Mouse (Mus musculus): ENCODE data around the gene Gm5788. TPM values are rescaled to one million over a fixed set of nuclear protein-coding genes. Genes with fewer than 3 reads are reported as not detected.
A peak's percentile ranks its signal among the peaks of the same experiment; 100 is the strongest.
"Not testable (repeated sequence)": the region's sequence is repeated elsewhere in the genome, so short reads cannot be mapped to it uniquely, and the experiment has no call there.

Gm5788 gene
- not detected in 2 replicates for polyA plus RNA-seq (2014; fragmentation: Nextera tagmentation; extraction: Ambion mirVana)

GRCm38 (mm10) chr12:87494421-87494820 lies at the start of gene Gm5788:
TSS of gene Gm5788 (plus strand) at chr12:87494721.
- WGBS = 88% methylated on average over 3 of the region's 3 CpGs
- ATAC-seq (ENCODE audit: low FRiP score) = not testable (repeated sequence)

DNA sequence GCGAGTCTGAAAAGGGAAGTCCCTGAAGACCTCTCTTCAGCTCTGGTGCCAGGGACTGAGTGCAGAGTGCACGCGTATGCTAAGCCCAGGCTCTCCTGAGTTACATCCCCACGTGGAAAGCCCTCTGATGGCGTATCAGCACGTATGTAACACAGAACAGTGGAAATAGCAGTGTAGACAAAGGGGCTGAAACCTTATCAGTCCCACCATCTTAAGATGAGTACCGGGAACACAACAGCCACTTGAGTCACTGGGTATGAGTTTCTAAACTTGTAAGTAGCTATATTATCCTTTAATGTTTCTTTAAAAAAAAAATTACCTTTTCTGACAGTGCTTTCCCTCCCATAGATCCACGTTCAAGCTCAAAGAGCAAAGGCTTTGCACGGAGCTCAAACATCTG lies 45.1 kb upstream of the Gm5788 start:
- Histone ChIP-seq H3K4me1 (replicated peaks; ENCODE audit: control insufficient read depth, insufficient read depth, low read length) (peaks cover 6% of the 10 kb centered on the region), H3K9me3 (ENCODE audit: control insufficient read depth, low read length) (no peaks in the 10 kb centered on the region), H3K4me2 (replicated peaks) (no peak overlapping the region), H3K9ac (no peak overlapping the region), H3K4me3 (replicated peaks; ENCODE audit: low read length) (no peak overlapping the region), H3K27ac (no peak overlapping the region), H3K27me3 (ENCODE audit: control insufficient read depth, insufficient read depth, low read length) (no peaks in the 10 kb centered on the region), H3K36me3 (replicated peaks; ENCODE audit: control insufficient read depth, insufficient read depth) (peaks cover 81% of the 10 kb centered on the region)
- 93% methylated on average over 9 of the region's 9 CpGs for WGBS
- ATAC-seq (ENCODE audit: low FRiP score) (no peak), DNase-seq (ENCODE audit: low spot score) (no peak)

More at GRCm38 (mm10) chr12:87494421-87494820, at the start of gene Gm5788:
- H3K27ac ChIP-seq; H3K36me3 ChIP-seq (replicated peaks; ENCODE audit: control insufficient read depth, insufficient read depth); H3K4me3 ChIP-seq (replicated peaks; ENCODE audit: low read length); DNase-seq (ENCODE audit: low spot score); H3K4me1 ChIP-seq (replicated peaks; ENCODE audit: control insufficient read depth, insufficient read depth, low read length); H3K27me3 ChIP-seq (ENCODE audit: control insufficient read depth, insufficient read depth, low read length); H3K4me2 ChIP-seq (replicated peaks); H3K9ac ChIP-seq; H3K9me3 ChIP-seq (ENCODE audit: control insufficient read depth, low read length): not testable (repeated sequence)

GRCm38 (mm10) chr12:87464678-87465297 lies 29.7 kb upstream of the Gm5788 start:
- peaks cover 72% of the 10 kb centered on the region for H3K36me3 ChIP-seq (replicated peaks; ENCODE audit: control insufficient read depth, insufficient read depth)
- H3K27ac ChIP-seq = no peak overlapping the region
- no peak for DNase-seq (ENCODE audit: low spot score)
- no peak overlapping the region for H3K9ac ChIP-seq
- H3K27me3 ChIP-seq (ENCODE audit: control insufficient read depth, insufficient read depth, low read length) = no peaks in the 10 kb centered on the region
- 94% methylated on average over 6 of the region's 6 CpGs for WGBS
- no peaks in the 10 kb centered on the region for H3K9me3 ChIP-seq (ENCODE audit: control insufficient read depth, low read length)
- no peak for ATAC-seq (ENCODE audit: low FRiP score)
- H3K4me1 ChIP-seq (replicated peaks; ENCODE audit: control insufficient read depth, insufficient read depth, low read length) = no peaks in the 10 kb centered on the region
- no peak overlapping the region for H3K4me2 ChIP-seq (replicated peaks)
- no peak overlapping the region for H3K4me3 ChIP-seq (replicated peaks; ENCODE audit: low read length)

DNA sequence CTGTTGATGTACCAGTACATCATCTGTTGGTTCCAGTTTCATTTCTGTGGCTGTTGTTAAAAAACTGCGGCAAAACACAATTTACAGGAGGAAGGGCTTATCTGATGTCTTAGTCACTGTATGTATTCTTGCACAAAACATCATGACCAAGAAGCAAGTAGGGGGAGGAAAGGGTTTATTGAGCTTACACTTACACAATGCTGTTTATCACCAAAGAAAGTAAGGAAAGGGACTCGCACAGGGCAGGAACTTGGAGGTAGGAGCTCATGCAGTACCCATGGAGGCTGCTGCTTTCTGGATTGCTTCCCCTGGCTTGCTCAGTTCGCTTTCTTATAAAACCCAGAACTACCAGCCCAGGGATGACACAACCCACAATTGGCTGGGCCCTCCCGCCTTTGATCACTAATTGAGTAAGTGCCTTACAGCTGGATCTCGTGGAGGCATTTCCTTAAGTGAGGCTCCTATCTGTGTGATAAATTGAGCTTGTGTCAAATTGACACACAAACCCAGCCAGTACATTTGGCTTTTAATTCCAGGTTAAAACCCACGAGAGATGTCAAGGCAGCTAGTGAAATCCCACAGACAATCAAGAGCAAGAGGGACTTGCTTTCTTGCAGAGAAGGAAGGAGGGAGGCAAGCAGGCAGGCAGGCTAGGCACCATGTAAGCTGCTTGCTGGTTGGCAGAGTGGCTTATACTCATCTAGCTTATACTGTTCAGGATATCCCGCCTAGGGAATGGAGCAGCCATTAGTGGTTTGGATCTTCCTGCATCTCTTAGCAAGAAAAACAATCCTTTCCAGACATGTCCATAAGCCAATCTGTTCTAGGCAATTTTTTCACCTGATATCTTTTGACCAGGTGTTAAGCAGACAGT lies 24.0 kb upstream of the Gm5788 start:
- Histone ChIP-seq H3K27ac (no peak overlapping the region), H3K36me3 (replicated peaks; ENCODE audit: control insufficient read depth, insufficient read depth) (peaks cover 21% of the 10 kb centered on the region), H3K27me3 (ENCODE audit: control insufficient read depth, insufficient read depth, low read length) (no peaks in the 10 kb centered on the region), H3K4me2 (replicated peaks) (peak overlapping the region; percentile 77), H3K9me3 (ENCODE audit: control insufficient read depth, low read length) (no peaks in the 10 kb centered on the region), H3K9ac (peak overlapping the region; percentile 88), H3K4me1 (replicated peaks; ENCODE audit: control insufficient read depth, insufficient read depth, low read length) (peaks cover 14% of the 10 kb centered on the region), H3K4me3 (replicated peaks; ENCODE audit: low read length) (peak overlapping the region; percentile 76)
- ATAC-seq (ENCODE audit: low FRiP score) = no peak
- 77% methylated on average over 7 of the region's 7 CpGs for WGBS
- DNase-seq (ENCODE audit: low spot score) = no peak

DNA sequence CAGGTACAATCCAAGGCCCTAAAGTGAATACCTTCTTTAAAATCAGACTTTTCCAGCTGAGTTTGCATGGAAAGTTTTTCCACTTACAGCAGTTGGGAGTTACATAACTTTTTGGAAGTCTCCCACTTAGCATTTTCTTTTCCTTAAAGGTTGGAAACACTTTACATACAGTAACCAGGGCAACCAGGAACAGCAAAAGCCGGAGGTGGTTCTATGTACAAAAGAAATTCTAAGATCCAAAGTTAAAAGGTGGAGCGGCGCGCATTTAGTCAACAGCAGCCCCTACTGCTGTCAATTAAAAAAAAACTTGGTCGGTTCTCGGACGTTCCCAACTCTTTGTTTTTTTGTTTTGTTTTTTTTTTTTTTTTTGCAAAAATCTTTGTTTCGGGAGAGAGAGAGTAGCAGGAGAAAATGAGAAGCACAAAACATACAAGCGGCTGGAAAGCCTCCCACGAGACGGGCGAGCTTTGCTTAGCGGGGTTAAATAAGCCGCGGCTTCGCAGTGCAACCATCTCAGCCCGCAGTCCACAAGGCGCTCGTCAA lies 23.0 kb upstream of the Gm5788 start:
- Histone ChIP-seq H3K4me1 (replicated peaks; ENCODE audit: control insufficient read depth, insufficient read depth, low read length) (peaks cover 14% of the 10 kb centered on the region), H3K4me3 (replicated peaks; ENCODE audit: low read length) (peak overlapping the region; percentile 76), H3K36me3 (replicated peaks; ENCODE audit: control insufficient read depth, insufficient read depth) (peaks cover 21% of the 10 kb centered on the region), H3K27me3 (ENCODE audit: control insufficient read depth, insufficient read depth, low read length) (no peaks in the 10 kb centered on the region), H3K9ac (peak overlapping the region; percentile 88), H3K27ac (peak overlapping the region; percentile 91), H3K4me2 (replicated peaks) (peak overlapping the region; percentile 77), H3K9me3 (ENCODE audit: control insufficient read depth, low read length) (no peaks in the 10 kb centered on the region)
- ATAC-seq (ENCODE audit: low FRiP score) (no peak), DNase-seq (ENCODE audit: low spot score) (no peak)
- under 1% methylated on average over 19 of the region's 19 CpGs for WGBS

DNA sequence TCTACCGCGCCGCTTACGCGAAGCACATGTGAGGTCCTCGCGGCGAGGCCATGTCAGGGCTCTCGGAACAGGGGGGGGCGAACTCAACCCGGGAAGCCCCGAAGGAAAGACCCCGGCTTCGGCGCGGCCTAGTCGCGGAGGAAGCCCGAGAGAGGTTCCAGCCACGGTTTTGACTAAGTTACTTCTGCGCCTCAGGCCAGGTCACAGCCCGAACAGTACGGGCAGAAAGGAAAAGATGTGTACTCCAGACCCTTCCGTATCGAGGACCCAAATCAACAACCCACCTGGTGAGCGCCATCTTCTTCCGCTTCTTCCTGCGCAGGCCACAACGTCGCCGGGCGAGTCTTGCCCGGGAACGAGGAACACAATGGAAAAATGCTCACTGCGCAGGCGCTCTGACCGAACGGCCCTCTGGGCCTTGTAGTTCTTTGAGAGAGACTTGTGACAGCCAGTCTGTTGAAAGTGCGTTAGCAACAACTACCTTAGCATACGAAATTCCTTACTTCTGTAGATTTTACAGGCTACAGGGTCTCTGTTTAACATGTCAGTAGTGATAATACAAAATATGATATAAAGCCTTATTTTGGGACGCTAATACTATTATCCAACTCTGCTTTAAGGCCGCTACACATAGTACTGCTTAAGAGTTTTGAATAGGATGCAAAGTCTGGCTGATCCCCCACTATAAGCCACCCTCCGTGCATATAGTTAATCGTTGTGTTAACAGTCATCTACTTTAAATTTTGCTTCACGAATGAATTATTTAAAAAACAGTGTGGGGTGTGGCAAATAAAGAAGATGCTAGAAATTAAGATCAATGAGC lies 22.3 kb upstream of the Gm5788 start, which contains the start of gene Snw1:
Gene Snw1, minus strand, starts transcription at position 311 of the 823 bp plus-strand sequence.
- H3K4me3 ChIP-seq (replicated peaks; ENCODE audit: low read length) = peak within 1 kb of the TSS; percentile 76
- ATAC-seq (ENCODE audit: low FRiP score) = peak; percentile 96
- H3K4me2 ChIP-seq (replicated peaks) = peak within 1 kb of the TSS; percentile 77
- no peaks in the 10 kb centered on the region for H3K27me3 ChIP-seq (ENCODE audit: control insufficient read depth, insufficient read depth, low read length)
- peaks cover 14% of the 10 kb centered on the region for H3K4me1 ChIP-seq (replicated peaks; ENCODE audit: control insufficient read depth, insufficient read depth, low read length)
- H3K36me3 ChIP-seq (replicated peaks; ENCODE audit: control insufficient read depth, insufficient read depth) = peaks cover 14% of the 10 kb centered on the region
- no peaks in the 10 kb centered on the region for H3K9me3 ChIP-seq (ENCODE audit: control insufficient read depth, low read length)
- H3K9ac ChIP-seq = peak within 1 kb of the TSS; percentile 88
- H3K27ac ChIP-seq = peak within 1 kb of the TSS; percentile 91
- DNase-seq (ENCODE audit: low spot score) = peak; percentile 98
- 3% methylated on average over 45 of the region's 45 CpGs for WGBS

DNA sequence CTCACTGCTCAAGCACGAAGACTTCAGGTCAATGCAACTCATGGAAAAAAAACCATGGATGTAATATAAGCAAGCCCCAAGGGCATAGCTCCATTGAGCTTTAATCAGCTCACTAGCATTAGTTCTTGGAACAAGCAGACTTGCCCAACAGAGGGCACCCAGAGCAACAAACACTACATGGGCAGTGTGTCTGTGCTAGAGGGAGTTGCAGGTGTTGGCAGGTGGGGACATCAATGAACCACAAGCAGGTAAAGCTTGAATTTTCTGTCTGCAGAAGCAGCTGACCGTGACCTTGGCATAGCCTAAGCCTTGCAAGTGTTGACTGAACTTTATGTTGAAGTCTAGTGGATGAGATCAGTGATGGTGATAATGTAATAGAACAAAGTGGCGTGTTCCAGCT lies 19.8 kb upstream of the Gm5788 start:
- H3K27me3 ChIP-seq (ENCODE audit: control insufficient read depth, insufficient read depth, low read length) = no peaks in the 10 kb centered on the region
- no peaks in the 10 kb centered on the region for H3K9me3 ChIP-seq (ENCODE audit: control insufficient read depth, low read length)
- WGBS = 84% methylated on average over 3 of the region's 3 CpGs
- peaks cover 14% of the 10 kb centered on the region for H3K4me1 ChIP-seq (replicated peaks; ENCODE audit: control insufficient read depth, insufficient read depth, low read length)
- H3K4me3 ChIP-seq (replicated peaks; ENCODE audit: low read length) = no peak overlapping the region
- no peak overlapping the region for H3K9ac ChIP-seq
- no peak for ATAC-seq (ENCODE audit: low FRiP score)
- H3K36me3 ChIP-seq (replicated peaks; ENCODE audit: control insufficient read depth, insufficient read depth) = no peaks in the 10 kb centered on the region
- H3K4me2 ChIP-seq (replicated peaks) = no peak overlapping the region
- DNase-seq (ENCODE audit: low spot score) = no peak
- no peak overlapping the region for H3K27ac ChIP-seq

DNA sequence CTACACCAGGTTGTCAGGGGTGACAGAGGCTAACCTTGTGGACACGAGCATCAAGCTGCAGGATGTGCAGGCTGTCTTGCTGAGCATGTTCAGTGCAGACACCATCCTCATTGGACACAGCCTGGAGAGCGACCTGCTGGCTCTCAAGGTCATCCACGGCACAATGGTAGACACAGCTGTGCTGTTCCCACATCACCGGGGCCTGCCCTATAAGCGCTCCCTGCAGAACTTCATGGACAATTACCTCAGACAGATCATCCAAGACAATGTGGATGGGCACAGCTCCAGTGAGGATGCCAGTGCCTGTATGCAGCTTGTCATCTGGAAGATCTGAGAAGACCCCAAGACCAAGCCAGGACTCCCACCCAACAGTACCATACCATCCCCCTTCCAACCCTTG lies 12.0 kb upstream of the Gm5788 start:
- H3K9me3 ChIP-seq (ENCODE audit: control insufficient read depth, low read length); H3K36me3 ChIP-seq (replicated peaks; ENCODE audit: control insufficient read depth, insufficient read depth); DNase-seq (ENCODE audit: low spot score); H3K27ac ChIP-seq; H3K4me1 ChIP-seq (replicated peaks; ENCODE audit: control insufficient read depth, insufficient read depth, low read length); H3K4me3 ChIP-seq (replicated peaks; ENCODE audit: low read length); H3K4me2 ChIP-seq (replicated peaks); H3K27me3 ChIP-seq (ENCODE audit: control insufficient read depth, insufficient read depth, low read length); ATAC-seq (ENCODE audit: low FRiP score); H3K9ac ChIP-seq: not testable (repeated sequence)
- WGBS = 78% methylated on average over 5 of the region's 5 CpGs
